Mouse (Mus musculus) liver, embryonic 15.5 days (tissue): ENCODE results near the gene Chd6. TPM values are rescaled to one million over a fixed set of nuclear protein-coding genes. Genes with fewer than 3 reads are reported as not detected.

Source experiments
- ATAC-seq: fragments of 200-750 bp; cut with Nextera tagmentation; 2 replicates; pipeline ENCODE4 v1.8.0; 2017; ENCODE audit warnings: moderate number of reproducible peaks, mild to moderate bottlenecking, moderate library complexity; ENCODE audit not compliant: insufficient read depth
- H3K27ac ChIP-seq: fragments of 300-500 bp; sonication (generic); replicated peaks from 2 replicates; pipeline ENCODE4 v1.5.1; 2015; ENCODE audit warnings: mild to moderate bottlenecking, inconsistent platforms
- H3K27me3 ChIP-seq: fragments of 300-500 bp; sonication (generic); 2 replicates; pipeline ENCODE4 v1.6.1; 2015; ENCODE audit warnings: mild to moderate bottlenecking, inconsistent platforms
- H3K36me3 ChIP-seq: fragments of 300-500 bp; sonication (generic); replicated peaks from 2 replicates; pipeline ENCODE4 v1.6.1; 2015; ENCODE audit warnings: moderate library complexity, mild to moderate bottlenecking, inconsistent platforms
- H3K4me1 ChIP-seq: fragments of 300-500 bp; sonication (generic); replicated peaks from 2 replicates; pipeline ENCODE4 v1.6.1; 2015; ENCODE audit warnings: inconsistent platforms
- H3K4me2 ChIP-seq: fragments of 300-500 bp; sonication (generic); 2 replicates; pipeline ENCODE4 v1.6.1; 2015; ENCODE audit warnings: moderate library complexity, mild to moderate bottlenecking, inconsistent platforms
- H3K4me3 ChIP-seq: fragments of 300-500 bp; sonication (generic); replicated peaks from 2 replicates; pipeline ENCODE4 v1.5.1; 2015; ENCODE audit warnings: mild to moderate bottlenecking, inconsistent platforms
- H3K9ac ChIP-seq: fragments of 300-500 bp; sonication (generic); 2 replicates; pipeline ENCODE4 v1.6.1; 2015; ENCODE audit warnings: moderate library complexity, mild to moderate bottlenecking, inconsistent platforms
- H3K9me3 ChIP-seq: fragments of 300-500 bp; sonication (generic); replicated peaks from 2 replicates; pipeline ENCODE4 v1.6.1; 2016; ENCODE audit warnings: inconsistent platforms
- WGBS: fragments of 180-500 bp; shearing (Covaris S2); methylation state at CpG from one replicate; pipeline ENCODE4 v1.1.7; 2015; ENCODE audit warnings: mixed read lengths; ENCODE audit not compliant: insufficient replicate concordance; 5-methylcytosine and 5-hydroxymethylcytosine counted together
- polyA plus RNA-seq: library from polyadenylated mRNA; unstranded; fragments of >200 nt; fragmentation: Nextera tagmentation; extraction: Ambion mirVana; gene quantifications from 2 replicates; pipeline ENCODE4 v1.2.1, GENCODE M21; 2015

Gene Chd6
- polyA plus RNA-seq, 1 experiment from 2014 or later: 3.5 TPM

DNA sequence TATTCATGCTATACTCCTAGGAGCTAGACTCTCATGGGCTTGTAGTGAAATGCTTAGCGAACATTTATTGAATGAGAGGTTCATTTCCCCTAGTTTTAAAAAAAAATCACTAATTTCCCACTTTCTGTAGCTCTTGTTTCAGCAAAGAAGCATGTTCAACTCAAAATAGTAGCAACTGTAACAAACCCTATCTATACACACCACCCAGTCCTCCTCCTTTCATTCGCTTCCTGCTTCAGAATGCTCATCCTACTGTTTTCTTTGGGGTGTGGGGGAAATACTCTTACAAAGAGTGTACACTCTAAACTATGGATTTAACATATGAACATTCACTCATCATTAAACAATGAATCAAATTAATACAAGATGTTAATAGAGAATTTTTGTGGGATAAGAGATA is 43.3 kb downstream of the Chd6 start:
- no peak overlapping the region for H3K4me2 ChIP-seq
- H3K9ac ChIP-seq: no peak overlapping the region
- no peaks in the 10 kb centered on the region for H3K27me3 ChIP-seq
- ATAC-seq: peak; percentile 74; the same call in 1 of the 2 replicates
- no peak overlapping the region for H3K4me3 ChIP-seq
- WGBS: 41% methylated on average over 2 of the region's 2 CpGs
- no peaks in the 10 kb centered on the region for H3K9me3 ChIP-seq
- no peak overlapping the region for H3K27ac ChIP-seq
- H3K4me1 ChIP-seq: peaks cover 18% of the 10 kb centered on the region
- H3K36me3 ChIP-seq: 0 out of 2 replicates have a peak, but pooled peaks cover 7% of the 10 kb centered on the region

GRCm38 (mm10) chr2:161064836-161065235 is 44.0 kb downstream of the Chd6 start:
- 0 out of 2 replicates have a peak, but pooled peaks have one; percentile 45 for ATAC-seq
- no peak overlapping the region for H3K27ac ChIP-seq
- H3K4me3 ChIP-seq: no peak overlapping the region
- 14% methylated on average over 1 of the region's 1 CpGs for WGBS
- no peak overlapping the region for H3K9ac ChIP-seq
- peaks cover 18% of the 10 kb centered on the region for H3K4me1 ChIP-seq
- H3K36me3 ChIP-seq: 0 out of 2 replicates have a peak, but pooled peaks cover 7% of the 10 kb centered on the region
- H3K4me2 ChIP-seq: no peak overlapping the region
- no peaks in the 10 kb centered on the region for H3K9me3 ChIP-seq
- H3K27me3 ChIP-seq: no peaks in the 10 kb centered on the region

DNA sequence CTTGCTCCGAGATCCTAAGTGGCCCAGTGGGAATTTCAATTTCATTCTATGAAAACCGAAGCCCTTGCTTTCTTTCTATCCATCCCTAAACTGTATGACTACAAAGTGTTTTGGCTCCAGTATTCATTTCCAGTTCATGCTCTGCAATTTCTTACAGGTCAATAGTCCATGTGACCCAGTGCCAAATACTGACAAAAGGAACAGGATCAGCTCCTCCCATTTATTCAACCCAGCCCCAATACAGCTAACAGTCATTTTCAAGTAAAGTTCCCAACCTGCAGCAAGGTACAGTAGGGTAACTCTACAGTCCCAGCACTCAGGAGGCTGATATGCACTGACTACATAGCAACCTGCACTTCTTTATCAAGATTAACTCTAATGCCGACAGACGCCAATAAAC is 50.0 kb downstream of the Chd6 start:
- WGBS: 76% methylated on average over 4 of the region's 4 CpGs

GRCm38 (mm10) chr2:161053765-161054164 is 55.1 kb downstream of the Chd6 start:
- H3K9me3 ChIP-seq: no peaks in the 10 kb centered on the region
- no peak overlapping the region for H3K9ac ChIP-seq
- no peak for ATAC-seq
- no peaks in the 10 kb centered on the region for H3K27me3 ChIP-seq
- no peak overlapping the region for H3K27ac ChIP-seq
- H3K4me3 ChIP-seq: no peak overlapping the region
- no peak overlapping the region for H3K4me2 ChIP-seq
- H3K4me1 ChIP-seq: no peaks in the 10 kb centered on the region
- WGBS: 37% methylated on average over 2 of the region's 2 CpGs
- peaks cover 9% of the 10 kb centered on the region; the same call in 1 of the 2 replicates for H3K36me3 ChIP-seq

More for the DNA sequence above, 50.0 kb downstream of the Chd6 start:
- H3K36me3 ChIP-seq: no peaks in the 10 kb centered on the region
- H3K4me3 ChIP-seq: no peak overlapping the region
- no peak overlapping the region for H3K27ac ChIP-seq
- H3K27me3 ChIP-seq: no peaks in the 10 kb centered on the region
- H3K4me1 ChIP-seq: no peaks in the 10 kb centered on the region
- no peak for ATAC-seq
- no peaks in the 10 kb centered on the region for H3K9me3 ChIP-seq
- no peak overlapping the region for H3K9ac ChIP-seq
- H3K4me2 ChIP-seq: no peak overlapping the region

- ATAC-seq: no peak
- Histone ChIP-seq H3K9me3 (no peaks in the 10 kb centered on the region), H3K4me3 (no peak overlapping the region), H3K36me3 (peaks cover 9% of the 10 kb centered on the region; the same call in 1 of the 2 replicates), H3K27me3 (no peaks in the 10 kb centered on the region), H3K9ac (no peak overlapping the region), H3K27ac (no peak overlapping the region), H3K4me2 (no peak overlapping the region), H3K4me1 (no peaks in the 10 kb centered on the region)
- 79% methylated on average over 5 of the region's 5 CpGs for WGBS
These were observed 56.7 kb downstream of the Chd6 start for GRCm38 (mm10) chr2:161052175-161052574.

GRCm38 (mm10) chr2:161049426-161049825 is 59.4 kb downstream of the Chd6 start:
- Histone ChIP-seq H3K4me3 (no peak overlapping the region), H3K4me2 (no peak overlapping the region), H3K27me3 (no peaks in the 10 kb centered on the region), H3K4me1 (no peaks in the 10 kb centered on the region), H3K36me3 (peaks cover 14% of the 10 kb centered on the region; the same call in 1 of the 2 replicates), H3K27ac (no peak overlapping the region), H3K9ac (no peak overlapping the region), H3K9me3 (no peaks in the 10 kb centered on the region)
- WGBS: 71% methylated on average over 6 of the region's 6 CpGs
- no peak for ATAC-seq

DNA sequence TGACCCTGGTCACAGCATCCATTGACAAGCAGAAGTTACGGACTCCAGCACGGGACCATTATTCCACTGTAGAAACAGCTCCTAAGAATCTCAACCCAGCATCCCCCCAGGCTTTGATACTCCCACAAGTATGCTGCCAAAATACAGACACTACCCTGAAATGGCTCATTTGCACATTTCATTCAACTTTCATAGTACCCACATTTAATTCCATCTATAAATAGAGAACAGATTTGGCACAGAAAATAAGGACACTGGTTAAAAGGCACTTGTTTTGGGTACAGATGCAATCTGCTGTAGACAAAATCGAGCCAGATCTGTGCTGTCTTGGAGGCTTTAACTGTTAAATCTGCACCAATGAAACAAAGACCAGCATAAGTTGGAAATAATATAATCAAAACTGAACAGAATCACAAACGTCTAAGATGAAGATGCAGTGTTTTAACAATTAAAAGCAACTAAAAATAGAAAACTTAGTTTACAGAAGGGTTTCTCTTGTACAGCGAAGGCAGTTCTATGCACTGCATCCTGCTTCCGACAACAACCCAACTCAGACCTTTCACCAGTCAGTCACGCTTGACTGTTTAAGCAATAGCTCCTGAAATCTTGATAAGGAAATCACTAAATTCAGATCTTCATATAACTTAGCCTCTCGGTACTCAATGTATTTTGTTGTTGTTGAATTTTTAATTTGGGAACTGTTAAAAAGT is 64.2 kb downstream of the Chd6 start:
- H3K9ac ChIP-seq: no peak overlapping the region
- no peak overlapping the region for H3K27ac ChIP-seq
- ATAC-seq: no peak
- 75% methylated on average over 8 of the region's 8 CpGs for WGBS
- H3K4me1 ChIP-seq: no peaks in the 10 kb centered on the region
- H3K36me3 ChIP-seq: peaks cover 16% of the 10 kb centered on the region
- H3K9me3 ChIP-seq: no peaks in the 10 kb centered on the region
- no peak overlapping the region for H3K4me2 ChIP-seq
- H3K4me3 ChIP-seq: no peak overlapping the region
- no peaks in the 10 kb centered on the region for H3K27me3 ChIP-seq

DNA sequence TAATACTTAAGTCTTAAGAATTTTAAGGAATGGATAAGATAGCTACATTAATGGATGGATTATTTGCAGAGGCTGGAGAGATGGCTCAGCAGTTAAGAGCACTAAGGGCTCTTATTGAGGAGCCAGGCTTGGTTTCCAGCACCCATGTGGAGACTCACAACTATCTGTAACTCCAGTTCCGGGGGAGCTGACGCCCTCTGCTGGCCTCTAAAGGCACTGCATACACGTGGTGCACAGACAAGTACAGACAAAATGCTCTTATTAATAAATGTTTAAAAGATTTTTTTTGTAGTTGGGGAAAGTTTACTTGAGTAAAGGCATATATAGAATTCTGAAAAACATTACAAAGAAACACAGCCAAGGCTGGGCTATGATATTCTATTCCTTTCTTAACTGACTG is 66.0 kb downstream of the Chd6 start:
- no peaks in the 10 kb centered on the region for H3K9me3 ChIP-seq

DNA sequence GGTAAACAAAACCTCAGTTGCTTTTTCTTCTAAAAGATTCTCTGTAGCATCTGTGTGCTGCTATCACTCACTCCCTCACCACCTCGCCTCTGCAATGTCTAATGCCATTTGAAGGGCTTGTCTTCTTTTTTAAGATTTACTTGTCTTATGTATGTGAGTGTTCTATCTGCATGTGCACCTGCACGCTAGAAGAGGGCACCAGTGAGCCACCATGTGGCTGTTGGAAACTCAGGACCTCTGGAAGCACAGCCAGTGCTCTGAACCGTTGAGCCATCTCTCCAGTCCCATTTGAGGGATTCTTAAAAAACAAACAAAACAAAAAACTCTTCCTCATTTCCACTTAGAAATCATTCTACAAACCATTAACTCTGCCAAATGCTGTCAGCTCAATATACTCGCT is 68.1 kb downstream of the Chd6 start:
- Histone ChIP-seq H3K4me1 (no peaks in the 10 kb centered on the region), H3K9me3 (no peaks in the 10 kb centered on the region), H3K36me3 (peaks cover 38% of the 10 kb centered on the region), H3K9ac (no peak overlapping the region), H3K27ac (no peak overlapping the region), H3K4me2 (no peak overlapping the region), H3K4me3 (no peak overlapping the region), H3K27me3 (no peaks in the 10 kb centered on the region)
- WGBS: 62% methylated on average over 4 of the region's 4 CpGs
- no peak for ATAC-seq

More for the DNA sequence above, 66.0 kb downstream of the Chd6 start:
- Histone ChIP-seq H3K27me3 (no peaks in the 10 kb centered on the region), H3K27ac (no peak overlapping the region), H3K4me2 (no peak overlapping the region), H3K9ac (no peak overlapping the region), H3K36me3 (peaks cover 30% of the 10 kb centered on the region), H3K4me1 (no peaks in the 10 kb centered on the region), H3K4me3 (no peak overlapping the region)
- 62% methylated on average over 3 of the region's 3 CpGs for WGBS
- ATAC-seq: no peak

DNA sequence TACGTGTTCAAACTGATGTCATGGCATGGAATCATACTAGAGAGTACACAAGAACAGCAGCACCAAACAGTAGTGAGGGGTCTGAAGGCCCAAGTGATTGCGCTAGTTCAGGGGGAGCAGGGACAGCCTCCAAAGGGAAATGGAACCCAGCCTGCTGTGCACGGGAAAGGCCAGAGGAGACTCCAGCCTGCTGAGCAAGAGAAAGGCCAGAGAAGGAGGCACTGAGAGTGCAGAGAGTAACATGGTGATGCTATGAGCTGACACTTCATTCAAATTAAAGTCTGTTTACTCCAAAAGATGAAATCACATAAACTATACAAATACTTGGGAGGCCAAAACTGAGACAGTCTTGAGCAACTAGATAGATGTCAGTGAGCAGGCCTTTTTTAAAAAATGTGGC is 71.1 kb downstream of the Chd6 start:
- Histone ChIP-seq H3K4me3 (no peak overlapping the region), H3K4me2 (no peak overlapping the region), H3K27me3 (no peaks in the 10 kb centered on the region), H3K36me3 (peaks cover 40% of the 10 kb centered on the region), H3K27ac (no peak overlapping the region), H3K9me3 (no peaks in the 10 kb centered on the region), H3K9ac (no peak overlapping the region), H3K4me1 (no peaks in the 10 kb centered on the region)
- ATAC-seq: no peak
- 66% methylated on average over 3 of the region's 3 CpGs for WGBS

- H3K9me3 ChIP-seq: no peaks in the 10 kb centered on the region
- H3K36me3 ChIP-seq: peaks cover 32% of the 10 kb centered on the region
These were observed 75.7 kb downstream of the Chd6 start for GRCm38 (mm10) chr2:161033141-161033540.

DNA sequence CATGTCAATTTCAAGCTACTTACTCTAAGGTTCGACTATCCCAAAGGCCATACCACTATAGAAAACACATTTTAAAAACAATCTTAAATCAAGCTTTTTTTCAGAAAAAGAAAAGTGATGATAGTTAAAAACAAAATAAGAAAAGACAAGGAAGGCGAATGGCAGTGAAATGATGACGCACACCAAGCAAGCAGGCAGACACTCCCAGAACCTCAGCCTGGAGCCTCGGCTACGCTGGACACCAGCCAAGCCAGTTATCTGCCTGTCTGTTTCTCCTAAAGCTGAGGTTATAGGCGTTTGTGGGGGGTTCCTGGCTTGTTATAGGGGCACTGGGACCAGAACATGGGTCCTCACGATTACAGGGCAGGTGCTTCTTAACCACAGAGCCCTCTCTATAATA is 76.5 kb downstream of the Chd6 start:
- WGBS: 66% methylated on average over 7 of the region's 7 CpGs
- H3K4me2 ChIP-seq: no peak overlapping the region
- peaks cover 26% of the 10 kb centered on the region for H3K36me3 ChIP-seq
- no peaks in the 10 kb centered on the region for H3K4me1 ChIP-seq
- no peaks in the 10 kb centered on the region for H3K9me3 ChIP-seq
- H3K27me3 ChIP-seq: no peaks in the 10 kb centered on the region
- no peak for ATAC-seq
- no peak overlapping the region for H3K9ac ChIP-seq
- H3K4me3 ChIP-seq: no peak overlapping the region
- no peak overlapping the region for H3K27ac ChIP-seq

More at GRCm38 (mm10) chr2:161033141-161033540, 75.7 kb downstream of the Chd6 start:
- Histone ChIP-seq H3K9ac (no peak overlapping the region), H3K4me3 (no peak overlapping the region), H3K4me1 (no peaks in the 10 kb centered on the region), H3K27ac (no peak overlapping the region), H3K4me2 (no peak overlapping the region), H3K27me3 (no peaks in the 10 kb centered on the region)
- no peak for ATAC-seq
